Mouse (Mus musculus) urinary bladder, adult 18-20 months (tissue): ENCODE measurements around the gene Itih4.

Experiments
- DNase-seq, 2 experiments: peaks; one replicate each; pipeline ENCODE4 v3.0.0; 2022; ENCODE audit warnings: low spot score in 2 of 2, mixed read lengths in 2 of 2

The Itih4 gene

GRCm38 (mm10) chr14:30879794-30880193 lies 6.5 kb upstream of the Itih4 start:
- no peak for DNase-seq

GRCm38 (mm10) chr14:30880251-30880650 lies 6.0 kb upstream of the Itih4 start:
- no peak for DNase-seq

GRCm38 (mm10) chr14:30880811-30881717 lies 5.2 kb upstream of the Itih4 start:
- DNase-seq: peak in 1 of 2 experiments; percentile 57

GRCm38 (mm10) chr14:30881718-30882108 lies 4.6 kb upstream of the Itih4 start:
- no peak for DNase-seq

GRCm38 (mm10) chr14:30885298-30885697 lies 978 bp upstream of the Itih4 start:
- no peak for DNase-seq

- DNase-seq: peak; percentile 29 to 52
Observed at GRCm38 (mm10) chr14:30888271-30888732, 2.0 kb downstream of the Itih4 start.

GRCm38 (mm10) chr14:30899972-30900371 lies 13.7 kb downstream of the Itih4 start:
- no peak for DNase-seq

GRCm38 (mm10) chr14:30902628-30903027 lies 16.4 kb downstream of the Itih4 start:
- DNase-seq: no peak

- DNase-seq: no peak
Observed at GRCm38 (mm10) chr14:30903036-30903435, 16.8 kb downstream of the Itih4 start.

- no peak for DNase-seq
Observed at GRCm38 (mm10) chr14:30904307-30904706, 18.0 kb downstream of the Itih4 start.

- DNase-seq: no peak
Observed at GRCm38 (mm10) chr14:30906001-30906400, 19.7 kb downstream of the Itih4 start.

- DNase-seq: no peak
Observed at GRCm38 (mm10) chr14:30907814-30908265, 21.6 kb downstream of the Itih4 start.

- no peak for DNase-seq
Observed at GRCm38 (mm10) chr14:30911141-30911540, 24.9 kb downstream of the Itih4 start.

GRCm38 (mm10) chr14:30912641-30913040 lies 26.4 kb downstream of the Itih4 start:
- DNase-seq: no peak

- no peak for DNase-seq
Observed at GRCm38 (mm10) chr14:30913404-30913803, 27.1 kb downstream of the Itih4 start.

- DNase-seq: no peak
Observed at GRCm38 (mm10) chr14:30916516-30916915, 30.2 kb downstream of the Itih4 start.

GRCm38 (mm10) chr14:30922053-30922670 lies 35.9 kb downstream of the Itih4 start:
- no peak for DNase-seq

- DNase-seq: no peak
Observed at GRCm38 (mm10) chr14:30923375-30924105, 37.3 kb downstream of the Itih4 start, which contains the start of gene Itih3. Itih3 (minus strand) TSS chr14:30923760.

GRCm38 (mm10) chr14:30925492-30925891 lies 39.2 kb downstream of the Itih4 start:
- DNase-seq: no peak

- DNase-seq: no peak
Observed at GRCm38 (mm10) chr14:30930386-30930785, 44.1 kb downstream of the Itih4 start.

- no peak for DNase-seq
Observed at GRCm38 (mm10) chr14:30933351-30933750, 47.1 kb downstream of the Itih4 start.

GRCm38 (mm10) chr14:30942254-30942653 lies 56.0 kb downstream of the Itih4 start:
- DNase-seq: no peak
